Mouse (Mus musculus): Measurements from ENCODE around the gene Pdia6. TPM values are rescaled to one million over a fixed set of nuclear protein-coding genes. Genes with fewer than 3 reads are reported as not detected.

The Pdia6 gene
- polyA plus RNA-seq, 1 experiment from 2014 or later, result 476 TPM

GRCm38 (mm10) chr12:17255602-17256001 lies 10.7 kb upstream of the Pdia6 start:
- WGBS, result 79% methylated on average over 6 of the region's 6 CpGs
- no peak for DNase-seq (ENCODE audit: low spot score)

GRCm38 (mm10) chr12:17256905-17257304 lies 9.4 kb upstream of the Pdia6 start:
- Histone ChIP-seq H3K4me3 (ENCODE audit: low read depth, low read length) (no peak overlapping the region), H3K27ac (ENCODE audit: low read depth, low read length) (no peak overlapping the region), H3K4me1 (replicated peaks; ENCODE audit: control insufficient read depth, insufficient read depth, low read length) (no peaks in the 10 kb centered on the region), H3K9ac (ENCODE audit: low read depth, low read length) (no peak overlapping the region), H3K36me3 (ENCODE audit: control insufficient read depth, insufficient read depth, low read length) (no peaks in the 10 kb centered on the region), H3K27me3 (replicated peaks; ENCODE audit: control insufficient read depth, insufficient read depth, low read length) (no peaks in the 10 kb centered on the region), H3K4me2 (no peak overlapping the region), H3K9me3 (ENCODE audit: control insufficient read depth, low read length) (no peaks in the 10 kb centered on the region)
- DNase-seq (ENCODE audit: low spot score) (no peak), ATAC-seq (replicated peaks; ENCODE audit: low FRiP score) (no peak)
- 4% methylated on average over 10 of the region's 10 CpGs for WGBS

More at GRCm38 (mm10) chr12:17255602-17256001, 10.7 kb upstream of the Pdia6 start:
- Histone ChIP-seq H3K36me3 (ENCODE audit: control insufficient read depth, insufficient read depth, low read length) (no peaks in the 10 kb centered on the region), H3K27me3 (replicated peaks; ENCODE audit: control insufficient read depth, insufficient read depth, low read length) (no peaks in the 10 kb centered on the region), H3K4me3 (ENCODE audit: low read depth, low read length) (no peak overlapping the region), H3K9ac (ENCODE audit: low read depth, low read length) (no peak overlapping the region), H3K27ac (ENCODE audit: low read depth, low read length) (no peak overlapping the region), H3K4me1 (replicated peaks; ENCODE audit: control insufficient read depth, insufficient read depth, low read length) (no peaks in the 10 kb centered on the region), H3K9me3 (ENCODE audit: control insufficient read depth, low read length) (no peaks in the 10 kb centered on the region), H3K4me2 (no peak overlapping the region)
- no peak for ATAC-seq (replicated peaks; ENCODE audit: low FRiP score)

GRCm38 (mm10) chr12:17258431-17258830 lies 7.9 kb upstream of the Pdia6 start:
- ATAC-seq (replicated peaks; ENCODE audit: low FRiP score) (no peak), DNase-seq (ENCODE audit: low spot score) (no peak)
- no peak overlapping the region for H3K9ac ChIP-seq (ENCODE audit: low read depth, low read length)
- no peak overlapping the region for H3K27ac ChIP-seq (ENCODE audit: low read depth, low read length)
- 89% methylated on average over 7 of the region's 7 CpGs for WGBS
- H3K4me3 ChIP-seq (ENCODE audit: low read depth, low read length), result no peak overlapping the region
- no peaks in the 10 kb centered on the region for H3K36me3 ChIP-seq (ENCODE audit: control insufficient read depth, insufficient read depth, low read length)
- no peaks in the 10 kb centered on the region for H3K9me3 ChIP-seq (ENCODE audit: control insufficient read depth, low read length)
- H3K27me3 ChIP-seq (replicated peaks; ENCODE audit: control insufficient read depth, insufficient read depth, low read length), result no peaks in the 10 kb centered on the region
- no peak overlapping the region for H3K4me2 ChIP-seq
- no peaks in the 10 kb centered on the region for H3K4me1 ChIP-seq (replicated peaks; ENCODE audit: control insufficient read depth, insufficient read depth, low read length)

GRCm38 (mm10) chr12:17261005-17261404 lies 5.3 kb upstream of the Pdia6 start:
- H3K9me3 ChIP-seq (ENCODE audit: control insufficient read depth, low read length), result no peaks in the 10 kb centered on the region
- H3K4me2 ChIP-seq, result no peak overlapping the region
- H3K9ac ChIP-seq (ENCODE audit: low read depth, low read length), result no peak overlapping the region
- H3K4me1 ChIP-seq (replicated peaks; ENCODE audit: control insufficient read depth, insufficient read depth, low read length), result no peaks in the 10 kb centered on the region
- no peaks in the 10 kb centered on the region for H3K27me3 ChIP-seq (replicated peaks; ENCODE audit: control insufficient read depth, insufficient read depth, low read length)
- no peak overlapping the region for H3K27ac ChIP-seq (ENCODE audit: low read depth, low read length)
- ATAC-seq (replicated peaks; ENCODE audit: low FRiP score) (no peak), DNase-seq (ENCODE audit: low spot score) (no peak)
- 89% methylated on average over 3 of the region's 3 CpGs for WGBS
- no peaks in the 10 kb centered on the region for H3K36me3 ChIP-seq (ENCODE audit: control insufficient read depth, insufficient read depth, low read length)
- H3K4me3 ChIP-seq (ENCODE audit: low read depth, low read length), result no peak overlapping the region

- no peak for ATAC-seq (replicated peaks; ENCODE audit: low FRiP score)
- 55% methylated on average over 3 of the region's 3 CpGs for WGBS
- no peak overlapping the region for H3K27ac ChIP-seq (ENCODE audit: low read depth, low read length)
Observed at GRCm38 (mm10) chr12:17263881-17264280, 2.5 kb upstream of the Pdia6 start.

GRCm38 (mm10) chr12:17264826-17265225 lies 1.5 kb upstream of the Pdia6 start:
- H3K4me2 ChIP-seq, result no peak overlapping the region
- peaks cover 5% of the 10 kb centered on the region for H3K4me1 ChIP-seq (replicated peaks; ENCODE audit: control insufficient read depth, insufficient read depth, low read length)
- H3K4me3 ChIP-seq (ENCODE audit: low read depth, low read length), result no peak overlapping the region
- no peak overlapping the region for H3K9ac ChIP-seq (ENCODE audit: low read depth, low read length)
- WGBS, result 87% methylated on average over 2 of the region's 2 CpGs
- ATAC-seq (replicated peaks; ENCODE audit: low FRiP score), result no peak
- peaks cover 4% of the 10 kb centered on the region; the same call in 1 of the 2 replicates for H3K36me3 ChIP-seq (ENCODE audit: control insufficient read depth, insufficient read depth, low read length)
- H3K27ac ChIP-seq (ENCODE audit: low read depth, low read length), result no peak overlapping the region
- no peaks in the 10 kb centered on the region for H3K9me3 ChIP-seq (ENCODE audit: control insufficient read depth, low read length)
- no peak for DNase-seq (ENCODE audit: low spot score)
- H3K27me3 ChIP-seq (replicated peaks; ENCODE audit: control insufficient read depth, insufficient read depth, low read length), result no peaks in the 10 kb centered on the region

More at GRCm38 (mm10) chr12:17263881-17264280, 2.5 kb upstream of the Pdia6 start:
- Histone ChIP-seq H3K9ac (ENCODE audit: low read depth, low read length) (no peak overlapping the region), H3K27me3 (replicated peaks; ENCODE audit: control insufficient read depth, insufficient read depth, low read length) (no peaks in the 10 kb centered on the region), H3K36me3 (ENCODE audit: control insufficient read depth, insufficient read depth, low read length) (no peaks in the 10 kb centered on the region), H3K4me1 (replicated peaks; ENCODE audit: control insufficient read depth, insufficient read depth, low read length) (peaks cover 5% of the 10 kb centered on the region), H3K4me3 (ENCODE audit: low read depth, low read length) (no peak overlapping the region), H3K4me2 (no peak overlapping the region), H3K9me3 (ENCODE audit: control insufficient read depth, low read length) (no peaks in the 10 kb centered on the region)
- no peak for DNase-seq (ENCODE audit: low spot score)

- no peak for DNase-seq (ENCODE audit: low spot score)
- H3K9me3 ChIP-seq (ENCODE audit: control insufficient read depth, low read length), result no peaks in the 10 kb centered on the region
- no peaks in the 10 kb centered on the region for H3K27me3 ChIP-seq (replicated peaks; ENCODE audit: control insufficient read depth, insufficient read depth, low read length)
- H3K27ac ChIP-seq (ENCODE audit: low read depth, low read length), result peak overlapping the region; percentile 49; the same call in 1 of the 2 replicates
- peaks cover 5% of the 10 kb centered on the region for H3K4me1 ChIP-seq (replicated peaks; ENCODE audit: control insufficient read depth, insufficient read depth, low read length)
- peaks cover 16% of the 10 kb centered on the region for H3K36me3 ChIP-seq (ENCODE audit: control insufficient read depth, insufficient read depth, low read length)
- peak overlapping the region; percentile 90 for H3K4me3 ChIP-seq (ENCODE audit: low read depth, low read length)
- H3K4me2 ChIP-seq, result peak overlapping the region; percentile 84
- 0% methylated on average over 21 of the region's 21 CpGs for WGBS
- H3K9ac ChIP-seq (ENCODE audit: low read depth, low read length), result peak overlapping the region; percentile 92
- ATAC-seq (replicated peaks; ENCODE audit: low FRiP score), result peak; percentile 70
Observed at GRCm38 (mm10) chr12:17266673-17266990, 287 bp downstream of the Pdia6 start.

- WGBS, result 11% methylated on average over 4 of the region's 4 CpGs
- H3K4me1 ChIP-seq (replicated peaks; ENCODE audit: control insufficient read depth, insufficient read depth, low read length), result peaks cover 5% of the 10 kb centered on the region
- DNase-seq (ENCODE audit: low spot score) (no peak), ATAC-seq (replicated peaks; ENCODE audit: low FRiP score) (no peak)
- 0 out of 2 replicates have a peak overlapping the region, but pooled peaks have one; percentile 49 for H3K27ac ChIP-seq (ENCODE audit: low read depth, low read length)
- H3K36me3 ChIP-seq (ENCODE audit: control insufficient read depth, insufficient read depth, low read length), result peaks cover 23% of the 10 kb centered on the region
- peak overlapping the region; percentile 90 for H3K4me3 ChIP-seq (ENCODE audit: low read depth, low read length)
- no peaks in the 10 kb centered on the region for H3K9me3 ChIP-seq (ENCODE audit: control insufficient read depth, low read length)
- peak overlapping the region; percentile 84 for H3K4me2 ChIP-seq
- H3K9ac ChIP-seq (ENCODE audit: low read depth, low read length), result peak overlapping the region; percentile 92
- H3K27me3 ChIP-seq (replicated peaks; ENCODE audit: control insufficient read depth, insufficient read depth, low read length), result no peaks in the 10 kb centered on the region
Observed at GRCm38 (mm10) chr12:17267316-17267715, 971 bp downstream of the Pdia6 start.

GRCm38 (mm10) chr12:17271272-17271671 lies 4.9 kb downstream of the Pdia6 start:
- Histone ChIP-seq H3K27ac (ENCODE audit: low read depth, low read length) (no peak overlapping the region), H3K27me3 (replicated peaks; ENCODE audit: control insufficient read depth, insufficient read depth, low read length) (no peaks in the 10 kb centered on the region), H3K4me3 (ENCODE audit: low read depth, low read length) (no peak overlapping the region), H3K4me1 (replicated peaks; ENCODE audit: control insufficient read depth, insufficient read depth, low read length) (peaks cover 5% of the 10 kb centered on the region), H3K4me2 (no peak overlapping the region), H3K36me3 (ENCODE audit: control insufficient read depth, insufficient read depth, low read length) (peaks cover 49% of the 10 kb centered on the region), H3K9me3 (ENCODE audit: control insufficient read depth, low read length) (no peaks in the 10 kb centered on the region), H3K9ac (ENCODE audit: low read depth, low read length) (no peak overlapping the region)
- no peak for DNase-seq (ENCODE audit: low spot score)
- WGBS, result 71% methylated on average over 1 of the region's 1 CpGs
- no peak for ATAC-seq (replicated peaks; ENCODE audit: low FRiP score)

All from liver, embryonic 11.5 days (tissue).